Mouse (Mus musculus) liver (tissue): ENCODE measurements at regions not wholly inside any gene's neighbourhood (a gene's known extent, or its start where the extent isn't known, plus 50 kb on each side); places are given as distances from the start of the nearest gene placed in this dataset.
"Not testable (repeated sequence)": the region's sequence is repeated elsewhere in the genome, so short reads cannot be mapped to it uniquely, and the experiment has no call there.

Source experiments
- DNase-seq: peaks from one replicate; pipeline ENCODE4 v3.0.0-alpha.2; 2020; ENCODE audit warnings: mixed read lengths

GRCm38 (mm10) chr5:17208554-17209283 is 164.3 kb upstream of the Speer4f2 start:
- no peak for DNase-seq

DNA sequence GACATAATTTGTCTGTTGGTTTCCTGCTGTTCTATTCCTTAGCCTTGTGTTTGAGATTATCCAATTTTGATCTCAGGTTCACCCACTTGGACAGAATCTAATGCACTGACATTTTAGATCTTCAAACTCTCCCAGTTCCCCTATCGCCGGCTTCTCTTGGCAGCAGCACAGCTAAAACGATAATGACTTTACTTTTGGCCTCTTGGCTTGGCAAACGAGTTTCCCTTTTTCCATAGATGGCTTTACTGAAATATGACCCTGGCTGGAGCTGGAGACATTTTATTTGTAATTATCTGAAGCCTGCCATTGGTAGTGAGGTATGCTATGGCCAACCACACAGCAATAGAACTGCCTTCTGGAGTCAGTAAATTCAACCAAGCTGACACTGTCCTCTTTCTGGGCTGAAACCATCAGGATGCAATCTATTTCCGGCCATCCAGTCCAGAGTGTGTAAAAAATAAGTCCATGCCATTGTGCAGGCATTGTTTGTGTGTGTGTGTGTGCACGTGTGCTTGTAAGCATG is 162.2 kb upstream of the Speer4f2 start:
- DNase-seq = no peak

DNA sequence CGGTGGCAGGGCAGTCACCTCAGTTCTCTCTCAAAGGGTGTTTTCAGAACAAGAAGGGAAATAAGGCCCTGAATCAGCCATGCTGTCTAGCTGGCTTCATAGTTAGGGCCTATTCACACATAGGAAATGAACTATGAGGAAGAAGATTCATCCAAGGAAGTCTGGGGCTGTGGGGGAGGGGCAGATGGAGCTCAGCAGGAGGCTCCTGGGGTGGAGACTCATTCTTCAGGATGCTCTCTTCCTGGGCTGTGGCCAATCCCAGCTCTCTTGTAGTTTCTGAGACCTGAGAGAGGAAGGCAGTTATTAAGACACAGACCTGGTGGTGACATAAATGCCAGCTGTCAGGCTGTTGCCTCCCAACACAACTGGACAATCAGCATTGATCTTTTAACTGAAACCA is 149.4 kb upstream of the Speer4f2 start:
- not testable (repeated sequence) for DNase-seq

DNA sequence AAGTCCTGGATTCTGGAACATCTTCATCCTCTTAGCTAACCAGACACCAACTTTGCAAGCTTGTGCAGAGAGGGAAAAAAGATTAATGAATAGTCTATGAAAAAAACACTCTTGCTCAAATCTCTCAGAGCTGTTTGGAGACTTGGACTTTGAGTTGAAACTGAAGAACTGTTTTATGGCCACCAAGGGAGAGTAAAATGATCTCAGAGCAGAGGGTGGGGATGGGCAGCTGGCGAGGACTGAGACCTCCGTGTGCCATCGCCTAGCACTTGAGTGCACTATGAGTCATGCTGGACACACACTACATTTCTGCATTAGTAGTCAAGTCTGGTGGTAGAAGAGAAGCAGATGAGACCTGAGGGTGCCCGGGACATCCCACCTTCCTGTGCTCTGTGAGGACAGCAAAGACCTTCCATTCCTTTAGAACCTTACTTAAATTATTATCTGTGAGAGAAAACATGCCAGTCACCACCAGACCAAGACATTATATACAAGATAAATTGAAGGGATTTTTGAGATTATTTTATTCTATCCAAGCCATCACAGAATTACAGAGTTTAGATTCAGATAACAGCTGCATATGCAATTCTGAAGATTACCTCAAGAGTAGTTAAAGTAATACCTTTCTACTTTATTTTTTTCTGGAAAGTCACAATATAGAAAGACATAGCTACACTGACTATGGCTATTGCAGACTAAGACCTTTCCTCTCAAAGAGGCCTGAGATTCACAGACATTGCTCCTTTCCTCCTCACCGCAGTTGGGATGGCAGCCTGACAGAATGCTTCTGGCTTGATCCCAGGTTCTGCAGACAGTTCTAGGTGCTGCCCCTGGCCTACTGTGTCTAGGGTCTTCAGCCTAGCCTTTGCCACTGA is 125.0 kb upstream of the Speer4f2 start:
- no peak for DNase-seq

DNA sequence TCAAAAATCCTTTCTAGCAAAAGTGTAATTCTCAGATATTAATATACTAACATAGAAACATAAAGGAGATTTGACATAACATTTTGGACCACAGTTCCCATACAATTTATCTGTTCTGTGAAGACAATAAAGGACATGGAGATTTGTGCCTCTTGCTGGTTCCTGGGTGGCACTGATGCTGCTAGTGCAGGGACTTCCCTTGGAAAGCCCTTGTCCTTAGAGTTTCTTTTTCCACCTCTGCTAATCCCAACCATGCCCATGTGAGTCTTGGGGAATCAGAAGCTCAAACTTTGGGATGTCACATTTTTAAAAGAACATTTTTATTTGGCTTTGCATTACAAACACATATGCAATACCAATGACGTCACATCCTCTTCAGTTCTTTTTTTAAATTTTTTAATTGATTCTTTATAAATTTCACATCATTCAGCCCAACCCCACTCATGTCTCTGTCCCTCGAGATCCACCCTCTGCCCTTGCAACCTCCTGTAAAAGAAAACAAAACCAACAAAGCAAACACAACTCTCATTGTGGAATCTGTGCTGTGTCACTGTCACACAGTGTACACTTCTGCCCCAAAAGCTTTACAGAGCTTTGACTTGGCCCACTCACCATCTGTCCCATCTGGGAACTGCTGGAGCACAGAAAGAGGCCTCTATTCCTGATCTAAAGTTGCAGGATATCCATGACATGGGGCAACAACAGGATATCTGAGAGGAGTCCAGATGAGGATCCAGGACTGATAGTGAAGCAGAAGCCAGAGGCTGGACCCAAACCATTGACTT is 112.2 kb upstream of the Speer4f2 start:
- DNase-seq = no peak

DNA sequence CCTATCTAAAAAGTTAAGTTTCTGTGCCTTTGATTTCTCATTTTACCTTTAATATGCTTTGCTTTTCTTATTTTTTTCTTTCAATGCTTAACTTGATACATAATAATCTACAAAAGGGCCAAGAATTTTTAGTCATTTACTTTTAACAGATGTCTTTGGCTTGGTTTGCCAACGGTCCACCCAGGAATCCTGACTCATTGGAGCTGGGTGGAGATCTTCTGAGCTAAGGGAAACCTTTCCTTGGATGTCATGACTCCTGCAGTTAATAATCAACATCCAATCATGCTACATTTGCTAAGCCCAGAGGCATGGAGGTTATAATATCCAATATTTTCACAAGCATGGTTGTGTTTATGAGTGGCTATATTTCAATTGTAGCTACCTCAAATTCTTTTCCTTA is 110.9 kb upstream of the Speer4f2 start:
- DNase-seq = no peak

DNA sequence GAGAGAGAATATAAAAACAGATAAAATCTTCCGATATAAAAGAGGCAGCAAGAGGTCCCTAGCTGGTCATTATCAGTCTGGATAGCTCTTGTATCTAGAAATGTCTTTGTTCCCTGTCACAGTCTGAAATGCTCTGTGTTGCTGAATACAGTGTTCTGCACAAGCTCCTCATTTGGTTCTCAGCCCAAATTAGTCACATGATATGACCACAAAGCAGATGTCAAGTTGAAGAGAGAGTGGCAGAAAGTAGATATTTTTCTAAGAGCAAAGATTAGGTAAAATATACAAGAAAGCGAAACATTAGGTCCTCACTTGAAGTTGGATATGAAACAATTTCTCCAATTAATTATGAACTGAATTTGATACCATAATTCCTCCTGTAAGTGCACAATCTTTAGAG is 101.8 kb upstream of the Speer4f2 start:
- DNase-seq = no peak

- no peak for DNase-seq
Measured at GRCm38 (mm10) chr5:17271722-17272479, 101.1 kb upstream of the Speer4f2 start.

DNA sequence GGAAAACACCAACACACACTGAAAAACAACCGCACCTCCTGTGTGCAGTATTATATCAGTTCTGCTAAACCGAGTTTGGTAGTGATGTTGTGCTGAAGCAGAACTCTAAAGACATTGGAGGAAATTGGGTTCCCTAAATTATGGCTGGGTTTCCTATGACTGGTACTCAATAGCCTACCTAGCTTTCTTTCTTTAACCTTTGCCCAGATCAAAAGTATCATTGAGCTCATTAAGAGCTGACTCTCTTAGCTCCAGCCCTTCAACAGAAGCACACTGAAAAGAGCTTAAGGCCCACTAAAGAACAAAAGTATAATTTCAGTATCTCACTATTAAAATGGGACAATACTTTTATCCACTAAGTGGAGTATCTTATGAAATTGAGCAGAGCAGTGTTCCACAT is 97.6 kb upstream of the Speer4f2 start:
- no peak for DNase-seq

GRCm38 (mm10) chr5:17276782-17277578 is 96.0 kb upstream of the Speer4f2 start:
- DNase-seq = no peak

GRCm38 (mm10) chr5:17280203-17280602 is 92.8 kb upstream of the Speer4f2 start:
- no peak for DNase-seq

DNA sequence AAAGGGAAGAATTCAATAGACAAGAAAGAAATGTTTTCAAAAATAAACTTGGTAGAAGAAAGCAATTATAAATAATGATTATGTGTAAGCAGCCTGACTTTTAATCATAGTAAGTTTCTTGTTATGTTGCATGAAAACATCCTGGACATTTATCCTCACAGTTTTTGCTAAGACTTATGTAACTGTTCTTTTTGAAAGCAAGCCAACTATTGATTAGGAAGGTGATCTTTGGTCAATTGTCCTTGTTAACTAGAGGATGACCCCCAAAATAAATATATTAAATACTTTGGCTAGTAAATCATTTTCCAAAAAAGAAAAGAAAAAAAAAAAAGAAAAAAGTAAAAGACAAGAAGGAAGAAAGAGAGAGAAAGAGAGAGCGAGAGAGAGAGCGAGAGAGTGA is 92.0 kb upstream of the Speer4f2 start:
- no peak for DNase-seq

DNA sequence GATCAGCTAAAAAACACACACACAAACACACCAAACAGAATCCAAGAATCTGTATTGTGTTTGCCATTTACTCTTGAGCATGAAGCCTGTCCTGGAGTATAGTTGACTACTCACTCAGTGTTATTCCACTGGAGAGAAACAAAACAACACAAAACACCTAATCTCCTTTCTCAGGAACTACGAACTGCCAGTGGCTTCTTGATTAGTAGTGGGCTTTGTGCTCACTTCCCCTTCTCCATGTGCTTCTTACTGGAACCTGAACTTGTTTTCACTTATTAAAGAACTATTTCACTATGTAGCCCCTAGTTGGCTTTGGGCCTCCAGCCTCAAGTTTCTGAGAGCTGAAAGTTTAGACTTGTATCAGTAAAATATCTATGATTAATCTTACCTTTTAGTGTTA is 84.0 kb upstream of the Speer4f2 start:
- no peak for DNase-seq

- DNase-seq = no peak
Measured at GRCm38 (mm10) chr5:17292559-17292958, 80.4 kb upstream of the Speer4f2 start.

DNA sequence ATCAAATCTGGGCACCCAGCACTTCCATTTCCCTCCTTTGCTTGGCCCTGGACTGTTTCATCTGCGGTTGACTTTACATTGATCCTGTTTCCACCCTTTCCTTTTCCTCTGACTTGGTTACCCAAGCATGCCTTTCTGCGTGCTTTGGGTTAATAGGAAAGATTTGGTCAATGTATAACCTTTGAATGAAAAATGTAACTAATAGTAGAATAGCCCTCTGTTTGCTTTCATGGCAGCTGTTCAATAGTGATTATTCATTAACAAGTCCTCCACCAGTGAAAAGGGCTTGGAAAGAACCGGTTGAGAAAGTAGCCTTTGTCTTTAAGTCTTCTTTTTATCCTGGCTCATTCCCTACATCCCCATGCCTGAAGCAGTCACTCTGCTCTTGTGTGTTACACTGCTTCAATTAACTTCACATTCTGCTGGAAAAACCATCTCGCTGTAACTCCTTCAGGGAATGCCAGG is 76.4 kb upstream of the Speer4f2 start:
- DNase-seq = no peak

DNA sequence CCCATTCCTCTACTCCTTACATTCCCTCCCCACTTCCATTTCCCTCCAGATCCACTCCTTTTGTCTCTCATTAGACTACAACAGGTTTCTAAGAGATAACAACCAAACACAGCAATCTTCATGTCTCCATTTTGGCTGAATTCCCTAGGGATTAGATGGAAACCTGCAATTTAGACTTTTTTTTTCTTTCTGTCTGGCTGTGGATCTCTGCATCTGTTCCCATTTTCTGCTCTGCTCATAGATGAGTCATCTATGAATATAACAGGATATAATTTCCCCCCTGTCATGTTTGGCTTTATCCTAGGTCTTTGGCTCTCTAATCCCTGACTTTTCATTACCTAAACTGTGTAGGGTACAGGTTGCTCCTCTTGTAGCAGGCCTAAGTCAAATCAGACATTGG is 73.1 kb upstream of the Speer4f2 start:
- DNase-seq = no peak

- DNase-seq = no peak
Measured at GRCm38 (mm10) chr5:17321501-17321900, 51.5 kb upstream of the Speer4f2 start.
